Mouse (Mus musculus) midbrain, embryonic 14.5 days (tissue): ENCODE results near the gene Catsper2. TPM values are rescaled to one million over a fixed set of nuclear protein-coding genes. Genes with fewer than 3 reads are reported as not detected.
A peak's percentile ranks its signal among the peaks of the same experiment; 100 is the strongest.

Experiments
- ATAC-seq: fragments of 200-750 bp; cut with Nextera tagmentation; 2 replicates; pipeline ENCODE4 v1.8.0; 2017; ENCODE audit warnings: moderate number of reproducible peaks, moderate library complexity; ENCODE audit not compliant: low FRiP score, low TSS enrichment
- DNase-seq: peaks from one replicate; pipeline ENCODE4 v3.0.0-alpha.2; 2015
- H3K27ac ChIP-seq: fragments of 300-500 bp; sonication (generic); replicated peaks from 2 replicates; pipeline ENCODE4 v1.5.1; 2014; ENCODE audit warnings: mild to moderate bottlenecking, low read depth, low read length, moderate library complexity
- H3K27me3 ChIP-seq: fragments of 300-500 bp; sonication (generic); 2 replicates; pipeline ENCODE4 v1.6.1; 2014; ENCODE audit warnings: low read length, control low read depth, mixed read lengths; ENCODE audit not compliant: control insufficient read depth, insufficient read depth
- H3K36me3 ChIP-seq: fragments of 300-500 bp; sonication (generic); 2 replicates; pipeline ENCODE4 v1.6.1; 2014; ENCODE audit warnings: low read length, control low read depth; ENCODE audit not compliant: control insufficient read depth, insufficient read depth
- H3K4me1 ChIP-seq: fragments of 300-500 bp; sonication (generic); 2 replicates; pipeline ENCODE4 v1.6.1; 2014; ENCODE audit warnings: mild to moderate bottlenecking, antibody characterized with exemption, low read length, control low read depth; ENCODE audit not compliant: control insufficient read depth, insufficient read depth
- H3K4me2 ChIP-seq: fragments of 300-500 bp; sonication (generic); 2 replicates; pipeline ENCODE4 v1.6.1; 2014; ENCODE audit warnings: mild to moderate bottlenecking, low read length, moderate library complexity
- H3K4me3 ChIP-seq: fragments of 300-500 bp; sonication (generic); replicated peaks from 2 replicates; pipeline ENCODE4 v1.5.1; 2014; ENCODE audit warnings: low read depth, low read length
- H3K9ac ChIP-seq: fragments of 300-500 bp; sonication (generic); replicated peaks from 2 replicates; pipeline ENCODE4 v1.6.1; 2014; ENCODE audit warnings: mild to moderate bottlenecking, low read length, moderate library complexity
- H3K9me3 ChIP-seq: fragments of 300-500 bp; sonication (generic); 2 replicates; pipeline ENCODE4 v1.6.1; 2016; ENCODE audit warnings: low read length, control low read depth, mixed read lengths; ENCODE audit not compliant: control insufficient read depth
- WGBS: fragments of 180-500 bp; shearing (Covaris S2); extraction: QIAGEN DNeasy Blood & Tissue Kit; methylation state at CpG from one replicate; pipeline ENCODE4 v1.1.7; 2014; 5-methylcytosine and 5-hydroxymethylcytosine counted together
- polyA plus RNA-seq: library from polyadenylated mRNA; unstranded; fragments of >200 nt; fragmentation: Nextera tagmentation; extraction: Ambion mirVana; gene quantifications from 2 replicates; pipeline ENCODE4 v1.2.1, GENCODE M21; 2014

The Catsper2 gene
- polyA plus RNA-seq, 1 experiment from 2014 or later: 4.5 TPM

DNA sequence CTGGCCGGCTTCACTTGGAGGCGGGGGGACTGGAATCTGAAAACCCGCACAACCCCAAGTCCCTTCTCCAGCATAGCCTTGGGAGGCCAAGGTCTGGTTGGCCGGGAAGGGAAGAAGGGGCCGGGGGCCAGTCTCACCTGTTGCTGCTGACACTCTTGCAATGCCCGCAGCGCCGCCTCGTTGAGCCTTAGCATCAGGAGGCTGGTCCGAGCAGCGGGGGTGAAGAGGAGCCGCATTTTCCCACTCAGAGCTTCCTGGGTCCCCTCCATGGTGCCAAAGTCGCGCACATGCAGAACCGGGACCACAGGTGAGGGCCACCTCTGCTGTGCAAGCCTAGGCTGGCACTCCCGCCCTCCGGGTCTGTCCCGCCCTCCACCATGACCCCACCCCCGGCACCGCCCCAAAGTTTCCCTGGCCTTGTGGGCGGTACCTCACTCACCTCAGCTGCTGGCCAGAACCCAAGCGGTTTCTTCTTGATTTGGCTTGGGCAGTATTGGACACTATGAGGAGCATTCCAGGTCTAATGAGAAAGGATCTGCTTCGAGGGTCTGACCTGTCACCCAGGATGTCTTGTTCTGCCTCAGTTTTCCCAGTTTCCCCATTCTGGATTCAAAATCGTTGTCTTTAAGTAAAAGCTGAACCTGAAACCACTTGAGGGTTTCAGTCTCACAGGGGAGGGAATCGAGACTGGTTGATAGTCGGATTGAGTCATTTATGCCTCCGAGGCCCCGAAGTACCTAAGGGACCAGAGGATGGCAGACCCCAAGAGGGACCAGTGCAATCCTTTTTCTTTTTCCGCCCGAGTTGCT is 28.9 kb upstream of the Catsper2 start:
- Histone ChIP-seq H3K27ac (no peak overlapping the region), H3K27me3 (peaks cover 25% of the 10 kb centered on the region), H3K4me2 (peak overlapping the region; percentile 48), H3K9ac (peak overlapping the region; percentile 12; the same call in 1 of the 2 replicates), H3K9me3 (no peaks in the 10 kb centered on the region), H3K4me3 (peak overlapping the region; percentile 22), H3K4me1 (peaks cover 10% of the 10 kb centered on the region; the same call in 1 of the 2 replicates), H3K36me3 (peaks cover 25% of the 10 kb centered on the region)
- DNase-seq: no peak
- 2% methylated on average over 30 of the region's 30 CpGs for WGBS
- ATAC-seq: peak; percentile 20; the same call in 1 of the 2 replicates

GRCm38 (mm10) chr2:121441800-121442199 is 28.2 kb upstream of the Catsper2 start:
- ATAC-seq (0 out of 2 replicates have a peak, but pooled peaks have one; percentile 24), DNase-seq (no peak)
- H3K9ac ChIP-seq: no peak overlapping the region; the same call in 1 of the 2 replicates
- H3K36me3 ChIP-seq: peaks cover 31% of the 10 kb centered on the region
- H3K4me2 ChIP-seq: peak overlapping the region; percentile 48
- H3K9me3 ChIP-seq: no peaks in the 10 kb centered on the region
- H3K4me3 ChIP-seq: peak overlapping the region; percentile 22; the same call in 1 of the 2 replicates
- H3K27me3 ChIP-seq: peaks cover 25% of the 10 kb centered on the region
- 10% methylated on average over 11 of the region's 11 CpGs for WGBS
- H3K27ac ChIP-seq: no peak overlapping the region
- H3K4me1 ChIP-seq: peaks cover 10% of the 10 kb centered on the region; the same call in 1 of the 2 replicates

- WGBS: 63% methylated on average over 5 of the region's 5 CpGs
Measured at GRCm38 (mm10) chr2:121440834-121441605, 27.4 kb upstream of the Catsper2 start.

GRCm38 (mm10) chr2:121439746-121440145 is 26.2 kb upstream of the Catsper2 start:
- H3K4me3 ChIP-seq: no peak overlapping the region
- DNase-seq: no peak
- H3K27ac ChIP-seq: no peak overlapping the region
- peaks cover 50% of the 10 kb centered on the region for H3K36me3 ChIP-seq
- H3K9me3 ChIP-seq: no peaks in the 10 kb centered on the region
- peaks cover 25% of the 10 kb centered on the region for H3K27me3 ChIP-seq
- ATAC-seq: no peak
- WGBS: 81% methylated on average over 4 of the region's 4 CpGs
- H3K9ac ChIP-seq: no peak overlapping the region
- peaks cover 10% of the 10 kb centered on the region; the same call in 1 of the 2 replicates for H3K4me1 ChIP-seq
- no peak overlapping the region for H3K4me2 ChIP-seq

More at GRCm38 (mm10) chr2:121440834-121441605, 27.4 kb upstream of the Catsper2 start:
- Histone ChIP-seq H3K9me3 (no peaks in the 10 kb centered on the region), H3K9ac (no peak overlapping the region), H3K4me2 (no peak overlapping the region), H3K27ac (no peak overlapping the region), H3K27me3 (peaks cover 25% of the 10 kb centered on the region), H3K4me3 (no peak overlapping the region), H3K4me1 (peaks cover 10% of the 10 kb centered on the region; the same call in 1 of the 2 replicates), H3K36me3 (peaks cover 37% of the 10 kb centered on the region)
- ATAC-seq (no peak), DNase-seq (no peak)

- H3K4me2 ChIP-seq: no peak overlapping the region
- WGBS: 93% methylated on average over 1 of the region's 1 CpGs
- H3K27me3 ChIP-seq: no peaks in the 10 kb centered on the region
- no peaks in the 10 kb centered on the region for H3K4me1 ChIP-seq
- H3K4me3 ChIP-seq: no peak overlapping the region
- peaks cover 97% of the 10 kb centered on the region for H3K36me3 ChIP-seq
- H3K27ac ChIP-seq: no peak overlapping the region
- ATAC-seq (no peak), DNase-seq (peak; percentile 70)
- no peaks in the 10 kb centered on the region for H3K9me3 ChIP-seq
- no peak overlapping the region for H3K9ac ChIP-seq
Measured at GRCm38 (mm10) chr2:121434854-121435253, 21.3 kb upstream of the Catsper2 start.

DNA sequence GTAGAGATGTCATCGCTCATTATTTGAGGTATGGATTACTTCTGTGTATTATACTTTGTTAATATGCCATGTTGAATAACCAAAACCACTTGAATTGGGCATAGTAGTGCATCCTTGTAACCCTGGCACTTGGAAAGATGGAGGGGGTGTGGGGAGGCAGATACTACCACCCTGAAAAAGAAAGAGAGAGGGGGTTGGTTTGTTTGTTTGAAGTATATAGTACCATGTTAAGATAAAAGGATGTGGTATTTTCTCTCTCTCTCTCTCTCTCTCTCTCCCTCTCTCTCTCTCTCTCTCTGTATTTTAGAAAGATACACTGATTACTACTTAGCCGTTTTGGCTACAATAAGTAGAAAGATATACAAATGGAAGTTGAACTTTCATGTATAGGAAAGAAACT is 12.3 kb upstream of the Catsper2 start:
- peaks cover 91% of the 10 kb centered on the region for H3K36me3 ChIP-seq
- 94% methylated on average over 2 of the region's 2 CpGs for WGBS
- H3K9ac ChIP-seq: no peak overlapping the region
- no peak overlapping the region for H3K4me2 ChIP-seq
- no peak overlapping the region for H3K4me3 ChIP-seq
- no peaks in the 10 kb centered on the region for H3K9me3 ChIP-seq
- DNase-seq: no peak
- no peaks in the 10 kb centered on the region for H3K27me3 ChIP-seq
- no peak overlapping the region for H3K27ac ChIP-seq
- ATAC-seq: no peak
- no peaks in the 10 kb centered on the region for H3K4me1 ChIP-seq

- ATAC-seq (no peak), DNase-seq (no peak)
- no peak overlapping the region for H3K4me2 ChIP-seq
- no peaks in the 10 kb centered on the region for H3K9me3 ChIP-seq
- H3K27me3 ChIP-seq: no peaks in the 10 kb centered on the region
- H3K27ac ChIP-seq: no peak overlapping the region
- H3K9ac ChIP-seq: no peak overlapping the region
- 93% methylated on average over 2 of the region's 2 CpGs for whole genome bisulfite sequencing
- H3K4me3 ChIP-seq: no peak overlapping the region
- H3K36me3 ChIP-seq: peaks cover 84% of the 10 kb centered on the region
- no peaks in the 10 kb centered on the region for H3K4me1 ChIP-seq
Measured at GRCm38 (mm10) chr2:121423166-121423565, 9.6 kb upstream of the Catsper2 start.

GRCm38 (mm10) chr2:121418476-121418875 is 4.9 kb upstream of the Catsper2 start:
- no peak for ATAC-seq
- H3K36me3 ChIP-seq: peaks cover 52% of the 10 kb centered on the region
- DNase-seq: no peak
- H3K4me1 ChIP-seq: peaks cover 20% of the 10 kb centered on the region
- H3K9me3 ChIP-seq: no peaks in the 10 kb centered on the region
- no peaks in the 10 kb centered on the region for H3K27me3 ChIP-seq
- 96% methylated on average over 3 of the region's 3 CpGs for WGBS
- H3K9ac ChIP-seq: no peak overlapping the region
- no peak overlapping the region for H3K4me3 ChIP-seq
- no peak overlapping the region for H3K4me2 ChIP-seq
- H3K27ac ChIP-seq: no peak overlapping the region
